Mouse (Mus musculus): ENCODE measurements at regions not wholly inside any gene's neighbourhood (a gene's known extent, or its start where the extent isn't known, plus 50 kb on each side); places are given as distances from the start of the nearest gene placed in this dataset.

DNA sequence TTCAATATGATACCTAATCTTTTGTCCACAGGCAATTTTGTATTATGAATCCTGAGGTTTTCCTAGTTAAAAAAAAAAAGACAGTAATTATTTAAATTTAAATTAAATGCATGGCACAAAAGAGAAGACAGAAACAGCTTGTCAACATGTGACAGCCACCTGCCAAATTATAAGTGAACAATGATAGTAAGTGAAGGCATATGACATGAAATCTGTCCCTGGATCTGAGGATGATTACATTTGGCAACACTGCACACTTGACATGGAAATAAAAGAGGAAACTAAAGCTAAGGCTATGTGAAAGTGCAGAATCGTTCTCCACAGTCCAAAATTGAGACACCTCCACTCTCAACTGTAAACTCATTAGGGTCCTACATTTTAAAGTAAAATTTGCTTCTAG, 1710.7 kb upstream of the Flrt2 start:
- H3K36me3 ChIP-seq (ENCODE audit: control insufficient read depth, insufficient read depth, low read length), result no peaks in the 10 kb centered on the region
- WGBS, result 63% methylated on average over 1 of the region's 1 CpGs
- H3K4me3 ChIP-seq (ENCODE audit: low read depth, low read length), result no peak overlapping the region
- H3K9me3 ChIP-seq (ENCODE audit: control insufficient read depth, low read length), result no peaks in the 10 kb centered on the region
- DNase-seq (ENCODE audit: low spot score) (no peak), ATAC-seq (ENCODE audit: low read depth) (no peak)
- no peak overlapping the region for H3K4me2 ChIP-seq (ENCODE audit: low read depth, low read length)
- H3K4me1 ChIP-seq (ENCODE audit: control insufficient read depth, insufficient read depth, low read length), result no peaks in the 10 kb centered on the region
- H3K9ac ChIP-seq (ENCODE audit: low read depth, low read length), result no peak overlapping the region
- H3K27me3 ChIP-seq (replicated peaks; ENCODE audit: control insufficient read depth, insufficient read depth, low read length), result no peaks in the 10 kb centered on the region
- no peak overlapping the region for H3K27ac ChIP-seq (replicated peaks; ENCODE audit: low read depth, low read length)

DNA sequence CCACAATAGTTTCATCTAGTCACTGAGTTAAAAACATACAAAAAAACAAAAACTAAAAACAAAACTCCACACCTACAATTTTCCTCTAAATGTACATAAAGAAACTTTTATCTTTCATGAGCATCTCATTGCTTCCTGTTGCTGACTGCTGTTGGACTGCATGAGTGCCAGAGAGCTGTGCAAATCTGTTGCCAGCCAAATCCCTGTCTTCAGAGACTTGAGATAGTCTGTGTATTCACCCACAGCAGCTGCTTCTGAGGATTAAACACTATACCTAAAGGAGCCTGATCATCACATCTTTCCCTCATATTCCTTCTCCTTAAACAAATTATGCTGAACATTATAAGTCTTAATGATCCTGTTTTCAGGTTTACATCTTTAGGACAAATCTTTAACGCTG, 1700.5 kb upstream of the Flrt2 start:
- WGBS, result 79% methylated on average over 1 of the region's 1 CpGs

DNA sequence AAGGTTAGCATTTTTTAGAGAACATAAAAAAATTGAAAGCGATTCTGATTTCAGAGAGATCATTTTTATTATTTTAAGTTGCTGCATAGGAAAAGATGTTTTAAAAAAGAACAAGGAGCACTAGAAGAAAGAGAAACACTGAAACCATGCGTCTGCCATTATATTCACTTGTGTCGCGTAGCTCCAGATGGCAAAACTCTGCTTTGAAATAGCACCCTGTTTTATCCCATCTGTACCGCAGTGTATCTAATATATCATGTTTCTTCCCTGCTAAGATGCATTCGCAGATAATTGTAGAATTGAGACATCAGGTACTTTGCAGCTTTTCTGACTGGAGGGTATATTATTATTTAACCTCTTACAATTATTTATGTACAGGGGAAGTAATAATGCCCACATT, 1698.2 kb upstream of the Flrt2 start:
- no peaks in the 10 kb centered on the region for H3K9me3 ChIP-seq (ENCODE audit: control insufficient read depth, low read length)
- no peaks in the 10 kb centered on the region for H3K4me1 ChIP-seq (ENCODE audit: control insufficient read depth, insufficient read depth, low read length)
- no peak for DNase-seq (ENCODE audit: low spot score)
- no peak overlapping the region for H3K9ac ChIP-seq (ENCODE audit: low read depth, low read length)
- H3K36me3 ChIP-seq (ENCODE audit: control insufficient read depth, insufficient read depth, low read length), result no peaks in the 10 kb centered on the region
- WGBS, result 68% methylated on average over 6 of the region's 6 CpGs
- no peak overlapping the region for H3K4me2 ChIP-seq (ENCODE audit: low read depth, low read length)
- no peaks in the 10 kb centered on the region for H3K27me3 ChIP-seq (replicated peaks; ENCODE audit: control insufficient read depth, insufficient read depth, low read length)
- ATAC-seq (ENCODE audit: low read depth), result no peak
- no peak overlapping the region for H3K27ac ChIP-seq (replicated peaks; ENCODE audit: low read depth, low read length)
- H3K4me3 ChIP-seq (ENCODE audit: low read depth, low read length), result no peak overlapping the region

More for the DNA sequence above, 1700.5 kb upstream of the Flrt2 start:
- H3K36me3 ChIP-seq (ENCODE audit: control insufficient read depth, insufficient read depth, low read length), result no peaks in the 10 kb centered on the region
- H3K4me2 ChIP-seq (ENCODE audit: low read depth, low read length), result no peak overlapping the region
- no peak overlapping the region for H3K27ac ChIP-seq (replicated peaks; ENCODE audit: low read depth, low read length)
- no peaks in the 10 kb centered on the region for H3K4me1 ChIP-seq (ENCODE audit: control insufficient read depth, insufficient read depth, low read length)
- DNase-seq (ENCODE audit: low spot score) (no peak), ATAC-seq (ENCODE audit: low read depth) (no peak)
- H3K9ac ChIP-seq (ENCODE audit: low read depth, low read length), result no peak overlapping the region
- no peaks in the 10 kb centered on the region for H3K27me3 ChIP-seq (replicated peaks; ENCODE audit: control insufficient read depth, insufficient read depth, low read length)
- H3K9me3 ChIP-seq (ENCODE audit: control insufficient read depth, low read length), result no peaks in the 10 kb centered on the region
- no peak overlapping the region for H3K4me3 ChIP-seq (ENCODE audit: low read depth, low read length)

DNA sequence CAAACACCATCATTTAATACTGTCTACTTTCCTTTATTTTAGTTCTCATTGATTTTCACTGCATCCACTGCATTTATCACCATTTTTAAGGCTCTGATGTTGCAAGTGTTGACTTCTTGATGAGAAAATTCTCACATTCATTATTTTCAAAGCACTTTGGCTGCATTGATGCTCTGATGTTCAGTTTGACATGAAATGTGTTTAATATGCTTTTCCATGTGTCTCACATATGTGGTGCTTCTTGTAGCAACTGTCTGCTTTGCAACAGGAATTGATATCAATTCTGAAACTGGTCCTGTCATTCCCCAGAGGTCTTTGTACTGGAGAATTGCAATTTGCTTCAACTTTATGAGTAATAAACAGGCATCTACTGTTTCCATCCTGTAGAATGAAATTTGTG, 1676.1 kb upstream of the Flrt2 start:
- no peak for DNase-seq (ENCODE audit: low spot score)
- Histone ChIP-seq H3K27me3 (replicated peaks; ENCODE audit: control insufficient read depth, insufficient read depth, low read length) (no peaks in the 10 kb centered on the region), H3K9me3 (ENCODE audit: control insufficient read depth, low read length) (no peaks in the 10 kb centered on the region), H3K4me1 (ENCODE audit: control insufficient read depth, insufficient read depth, low read length) (no peaks in the 10 kb centered on the region), H3K9ac (ENCODE audit: low read depth, low read length) (no peak overlapping the region), H3K4me2 (ENCODE audit: low read depth, low read length) (no peak overlapping the region), H3K27ac (replicated peaks; ENCODE audit: low read depth, low read length) (no peak overlapping the region), H3K4me3 (ENCODE audit: low read depth, low read length) (no peak overlapping the region), H3K36me3 (ENCODE audit: control insufficient read depth, insufficient read depth, low read length) (no peaks in the 10 kb centered on the region)
- ATAC-seq (ENCODE audit: low read depth), result no peak

DNA sequence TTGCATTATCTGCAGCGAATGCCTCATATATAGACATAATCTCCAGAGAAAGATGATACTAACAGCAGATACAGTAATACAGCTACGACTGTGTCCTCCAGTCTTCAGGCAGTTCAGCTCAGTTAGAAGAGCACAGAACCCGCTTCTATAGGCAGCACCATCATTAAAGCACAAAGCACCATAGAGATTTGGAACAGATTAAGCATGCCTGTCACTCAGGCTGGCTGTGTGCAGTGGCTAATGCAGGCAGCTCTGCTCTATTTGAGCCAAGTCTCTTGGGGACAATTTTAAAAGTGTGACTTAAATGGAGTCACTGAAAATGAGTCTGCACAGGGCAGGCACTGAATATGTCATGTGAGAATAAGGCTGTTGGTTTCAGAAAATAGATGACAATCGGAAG, 1660.7 kb upstream of the Flrt2 start:
- Histone ChIP-seq H3K9me3 (ENCODE audit: control insufficient read depth, low read length) (no peaks in the 10 kb centered on the region), H3K4me2 (ENCODE audit: low read depth, low read length) (no peak overlapping the region), H3K9ac (ENCODE audit: low read depth, low read length) (no peak overlapping the region), H3K4me1 (ENCODE audit: control insufficient read depth, insufficient read depth, low read length) (no peaks in the 10 kb centered on the region), H3K4me3 (ENCODE audit: low read depth, low read length) (no peak overlapping the region), H3K36me3 (ENCODE audit: control insufficient read depth, insufficient read depth, low read length) (no peaks in the 10 kb centered on the region), H3K27ac (replicated peaks; ENCODE audit: low read depth, low read length) (no peak overlapping the region), H3K27me3 (replicated peaks; ENCODE audit: control insufficient read depth, insufficient read depth, low read length) (no peaks in the 10 kb centered on the region)
- 52% methylated on average over 4 of the region's 4 CpGs for WGBS
- DNase-seq (ENCODE audit: low spot score) (peak; percentile 9), ATAC-seq (ENCODE audit: low read depth) (no peak)

DNA sequence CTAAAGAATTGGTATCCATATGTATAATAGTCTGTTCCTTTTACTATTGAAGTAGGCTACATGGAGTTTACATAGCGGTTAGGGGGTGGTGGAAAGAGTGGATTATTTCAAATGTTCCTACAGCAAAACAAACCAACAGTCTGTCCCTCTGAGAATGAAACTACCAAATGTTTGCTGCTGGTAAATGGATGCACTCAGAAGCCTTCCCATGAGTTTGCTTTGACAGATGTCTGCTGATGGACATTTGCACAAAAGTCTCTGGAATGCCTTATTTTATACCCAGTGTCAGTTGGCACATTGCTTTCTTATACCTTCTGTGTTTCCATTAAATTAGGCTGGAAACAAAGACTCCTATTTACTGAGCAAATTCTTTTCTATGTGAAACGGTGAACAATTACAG, 1644.1 kb upstream of the Flrt2 start:
- Histone ChIP-seq H3K4me2 (ENCODE audit: low read depth, low read length) (no peak overlapping the region), H3K9me3 (ENCODE audit: control insufficient read depth, low read length) (no peaks in the 10 kb centered on the region), H3K36me3 (ENCODE audit: control insufficient read depth, insufficient read depth, low read length) (no peaks in the 10 kb centered on the region), H3K4me3 (ENCODE audit: low read depth, low read length) (no peak overlapping the region), H3K4me1 (ENCODE audit: control insufficient read depth, insufficient read depth, low read length) (no peaks in the 10 kb centered on the region), H3K27ac (replicated peaks; ENCODE audit: low read depth, low read length) (no peak overlapping the region), H3K27me3 (replicated peaks; ENCODE audit: control insufficient read depth, insufficient read depth, low read length) (no peaks in the 10 kb centered on the region), H3K9ac (ENCODE audit: low read depth, low read length) (no peak overlapping the region)
- WGBS, result 73% methylated on average over 2 of the region's 2 CpGs
- DNase-seq (ENCODE audit: low spot score), result no peak
- no peak for ATAC-seq (ENCODE audit: low read depth)

DNA sequence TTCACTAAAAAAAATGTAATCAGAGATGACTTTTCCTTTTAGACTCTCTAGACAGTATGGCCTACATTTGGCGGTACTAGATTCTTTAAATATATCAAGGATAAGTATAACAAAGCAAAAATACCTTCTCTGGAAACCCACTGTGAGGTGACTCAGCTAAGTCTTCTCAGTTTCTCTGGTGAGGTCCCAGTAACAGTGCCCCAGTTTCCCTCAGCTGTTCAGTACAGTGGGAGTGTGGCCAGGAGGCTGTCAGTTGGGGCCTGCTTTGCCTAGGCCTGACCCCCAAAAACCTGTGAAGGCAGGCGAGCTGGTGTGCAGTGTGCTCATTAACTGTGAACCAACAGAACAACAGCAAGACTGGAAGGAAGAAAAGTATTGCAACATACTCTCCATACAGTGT, 1634.3 kb upstream of the Flrt2 start:
- Histone ChIP-seq H3K4me2 (ENCODE audit: low read depth, low read length) (no peak overlapping the region), H3K27me3 (replicated peaks; ENCODE audit: control insufficient read depth, insufficient read depth, low read length) (no peaks in the 10 kb centered on the region), H3K9ac (ENCODE audit: low read depth, low read length) (no peak overlapping the region), H3K4me1 (ENCODE audit: control insufficient read depth, insufficient read depth, low read length) (no peaks in the 10 kb centered on the region), H3K9me3 (ENCODE audit: control insufficient read depth, low read length) (no peaks in the 10 kb centered on the region), H3K36me3 (ENCODE audit: control insufficient read depth, insufficient read depth, low read length) (no peaks in the 10 kb centered on the region), H3K27ac (replicated peaks; ENCODE audit: low read depth, low read length) (no peak overlapping the region), H3K4me3 (ENCODE audit: low read depth, low read length) (no peak overlapping the region)
- ATAC-seq (ENCODE audit: low read depth), result no peak
- WGBS, result 89% methylated on average over 2 of the region's 2 CpGs
- no peak for DNase-seq (ENCODE audit: low spot score)

DNA sequence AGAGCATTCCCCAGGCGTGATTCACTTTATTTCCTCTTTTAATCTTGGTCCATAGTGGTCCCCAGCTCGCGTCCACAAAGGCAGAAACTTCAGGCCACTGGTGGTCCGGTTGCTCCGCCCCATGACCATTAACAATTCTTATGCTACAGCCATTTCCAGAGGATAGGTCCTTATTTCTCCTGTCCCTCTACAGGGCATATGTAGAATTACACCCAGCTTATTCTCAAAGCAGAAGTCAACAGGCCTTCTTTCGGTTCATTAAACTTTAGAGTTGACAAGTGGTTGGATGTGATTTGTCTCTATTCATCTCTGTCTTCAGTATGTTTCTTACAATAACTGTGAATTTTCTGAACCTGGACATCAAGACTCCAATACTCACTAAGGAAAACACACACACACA, 1632.4 kb upstream of the Flrt2 start:
- Histone ChIP-seq H3K27me3 (replicated peaks; ENCODE audit: control insufficient read depth, insufficient read depth, low read length) (no peaks in the 10 kb centered on the region), H3K4me3 (ENCODE audit: low read depth, low read length) (no peak overlapping the region), H3K4me2 (ENCODE audit: low read depth, low read length) (no peak overlapping the region), H3K9me3 (ENCODE audit: control insufficient read depth, low read length) (no peaks in the 10 kb centered on the region), H3K9ac (ENCODE audit: low read depth, low read length) (no peak overlapping the region), H3K36me3 (ENCODE audit: control insufficient read depth, insufficient read depth, low read length) (no peaks in the 10 kb centered on the region), H3K4me1 (ENCODE audit: control insufficient read depth, insufficient read depth, low read length) (no peaks in the 10 kb centered on the region), H3K27ac (replicated peaks; ENCODE audit: low read depth, low read length) (no peak overlapping the region)
- ATAC-seq (ENCODE audit: low read depth) (no peak), DNase-seq (ENCODE audit: low spot score) (no peak)
- WGBS, result 88% methylated on average over 6 of the region's 6 CpGs

DNA sequence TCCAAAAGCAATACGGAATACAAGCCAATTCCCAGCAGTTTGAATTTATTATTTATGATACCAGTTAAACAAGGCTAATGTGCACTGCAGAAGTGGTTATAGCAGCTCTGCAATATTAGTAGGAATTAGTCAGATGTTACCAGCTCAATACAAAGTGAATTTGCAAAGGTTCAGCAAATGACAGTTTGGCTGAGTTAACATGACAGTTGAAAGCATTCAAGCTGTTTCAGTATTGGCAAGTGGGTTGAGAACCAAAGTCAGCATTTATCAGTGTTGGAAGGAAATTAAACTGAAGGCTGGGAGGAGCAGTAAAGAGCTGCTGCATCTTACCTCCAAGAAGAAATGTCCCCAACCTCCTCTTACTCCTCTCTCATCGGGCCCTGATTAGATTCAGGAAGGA, 1631.7 kb upstream of the Flrt2 start:
- no peaks in the 10 kb centered on the region for H3K4me1 ChIP-seq (ENCODE audit: control insufficient read depth, insufficient read depth, low read length)
- ATAC-seq (ENCODE audit: low read depth), result no peak

More for the DNA sequence above, 1631.7 kb upstream of the Flrt2 start:
- DNase-seq (ENCODE audit: low spot score), result no peak
- Histone ChIP-seq H3K27ac (replicated peaks; ENCODE audit: low read depth, low read length) (no peak overlapping the region), H3K4me2 (ENCODE audit: low read depth, low read length) (no peak overlapping the region), H3K4me3 (ENCODE audit: low read depth, low read length) (no peak overlapping the region), H3K36me3 (ENCODE audit: control insufficient read depth, insufficient read depth, low read length) (no peaks in the 10 kb centered on the region), H3K27me3 (replicated peaks; ENCODE audit: control insufficient read depth, insufficient read depth, low read length) (no peaks in the 10 kb centered on the region), H3K9me3 (ENCODE audit: control insufficient read depth, low read length) (no peaks in the 10 kb centered on the region), H3K9ac (ENCODE audit: low read depth, low read length) (no peak overlapping the region)
- 77% methylated on average over 2 of the region's 2 CpGs for WGBS
